Mouse (Mus musculus) stomach, embryonic 16.5 days (tissue): ENCODE results near the gene Cdkl1. TPM values are rescaled to one million over a fixed set of nuclear protein-coding genes. Genes with fewer than 3 reads are reported as not detected.

Experiments
- ATAC-seq: fragments of 200-750 bp; cut with Nextera tagmentation; 2 replicates; pipeline ENCODE4 v1.8.0; 2017; ENCODE audit warnings: moderate number of reproducible peaks, moderate TSS enrichment; ENCODE audit not compliant: insufficient read depth, low FRiP score
- H3K27ac ChIP-seq: fragments of 300-500 bp; sonication (generic); 2 replicates; pipeline ENCODE4 v1.5.1; 2014; ENCODE audit warnings: low read length
- H3K27me3 ChIP-seq: fragments of 300-500 bp; sonication (generic); 2 replicates; pipeline ENCODE4 v1.6.1; 2014; ENCODE audit warnings: low read length, control low read depth, mixed read lengths; ENCODE audit not compliant: control insufficient read depth, insufficient read depth
- H3K36me3 ChIP-seq: fragments of 300-500 bp; sonication (generic); 2 replicates; pipeline ENCODE4 v1.6.1; 2014; ENCODE audit warnings: low read length; ENCODE audit not compliant: control insufficient read depth, insufficient read depth
- H3K4me1 ChIP-seq: fragments of 300-500 bp; sonication (generic); 2 replicates; pipeline ENCODE4 v1.6.1; 2014; ENCODE audit warnings: low read length, control low read depth, mixed read lengths; ENCODE audit not compliant: control insufficient read depth, insufficient read depth
- H3K4me2 ChIP-seq: fragments of 300-500 bp; sonication (generic); 2 replicates; pipeline ENCODE4 v1.6.1; 2014; ENCODE audit warnings: low read depth, low read length, mixed read lengths
- H3K4me3 ChIP-seq: fragments of 300-500 bp; sonication (generic); replicated peaks from 2 replicates; pipeline ENCODE4 v1.5.1; 2014; ENCODE audit warnings: mild to moderate bottlenecking, low read length
- H3K9ac ChIP-seq: fragments of 300-500 bp; sonication (generic); 2 replicates; pipeline ENCODE4 v1.6.1; 2014; ENCODE audit warnings: low read length
- H3K9me3 ChIP-seq: fragments of 300-500 bp; sonication (generic); replicated peaks from 2 replicates; pipeline ENCODE4 v1.6.1; 2016; ENCODE audit warnings: low read length, control low read depth; ENCODE audit not compliant: control insufficient read depth
- WGBS: fragments of 180-500 bp; shearing (Covaris S2); extraction: QIAGEN DNeasy Blood & Tissue Kit; methylation state at CpG from one replicate; pipeline ENCODE4 v1.1.7; 2014; 5-methylcytosine and 5-hydroxymethylcytosine counted together
- polyA plus RNA-seq: library from polyadenylated mRNA; unstranded; fragments of >200 nt; fragmentation: Nextera tagmentation; extraction: Ambion mirVana; gene quantifications from 2 replicates; pipeline ENCODE4 v1.2.1, GENCODE M21; 2015

Cdkl1 gene
- polyA plus RNA-seq, 1 experiment from 2014 or later, result 2.6 TPM

- ATAC-seq, result peak; percentile 40; the same call in 1 of the 2 replicates
- Histone ChIP-seq H3K27me3 (no peaks in the 10 kb centered on the region), H3K4me1 (peaks cover 6% of the 10 kb centered on the region; the same call in 1 of the 2 replicates), H3K4me3 (no peak overlapping the region), H3K9ac (no peak overlapping the region), H3K9me3 (no peaks in the 10 kb centered on the region), H3K4me2 (no peak overlapping the region), H3K27ac (no peak overlapping the region), H3K36me3 (no peaks in the 10 kb centered on the region)
- 48% methylated on average over 11 of the region's 11 CpGs for WGBS
Observed at GRCm38 (mm10) chr12:69776607-69777340, 14.3 kb downstream of the Cdkl1 start.

GRCm38 (mm10) chr12:69768841-69769240 lies 22.2 kb downstream of the Cdkl1 start:
- no peak for ATAC-seq

GRCm38 (mm10) chr12:69767476-69768258 lies 23.4 kb downstream of the Cdkl1 start:
- 58% methylated on average over 9 of the region's 9 CpGs for WGBS
- no peaks in the 10 kb centered on the region for H3K4me1 ChIP-seq
- no peaks in the 10 kb centered on the region for H3K9me3 ChIP-seq
- no peaks in the 10 kb centered on the region for H3K36me3 ChIP-seq
- ATAC-seq, result no peak
- H3K9ac ChIP-seq, result no peak overlapping the region
- H3K27me3 ChIP-seq, result no peaks in the 10 kb centered on the region
- no peak overlapping the region for H3K4me2 ChIP-seq
- no peak overlapping the region for H3K4me3 ChIP-seq
- H3K27ac ChIP-seq, result no peak overlapping the region

More at GRCm38 (mm10) chr12:69768841-69769240, 22.2 kb downstream of the Cdkl1 start:
- Histone ChIP-seq H3K4me3 (no peak overlapping the region), H3K27ac (no peak overlapping the region), H3K27me3 (no peaks in the 10 kb centered on the region), H3K9me3 (no peaks in the 10 kb centered on the region), H3K4me1 (no peaks in the 10 kb centered on the region), H3K9ac (no peak overlapping the region), H3K4me2 (no peak overlapping the region), H3K36me3 (no peaks in the 10 kb centered on the region)
- WGBS, result 76% methylated on average over 2 of the region's 2 CpGs

- Histone ChIP-seq H3K27me3 (no peaks in the 10 kb centered on the region), H3K9me3 (no peaks in the 10 kb centered on the region), H3K9ac (no peak overlapping the region), H3K4me3 (no peak overlapping the region), H3K4me1 (no peaks in the 10 kb centered on the region), H3K4me2 (no peak overlapping the region), H3K36me3 (no peaks in the 10 kb centered on the region), H3K27ac (no peak overlapping the region)
- 77% methylated on average over 10 of the region's 10 CpGs for WGBS
- ATAC-seq, result no peak
Observed at GRCm38 (mm10) chr12:69766185-69766904, 24.7 kb downstream of the Cdkl1 start.

- Histone ChIP-seq H3K36me3 (no peaks in the 10 kb centered on the region), H3K4me2 (no peak overlapping the region), H3K27ac (no peak overlapping the region), H3K9ac (no peak overlapping the region), H3K4me3 (no peak overlapping the region), H3K9me3 (no peaks in the 10 kb centered on the region), H3K27me3 (no peaks in the 10 kb centered on the region), H3K4me1 (no peaks in the 10 kb centered on the region)
- no peak for ATAC-seq
- WGBS, result 55% methylated on average over 9 of the region's 9 CpGs
Observed at GRCm38 (mm10) chr12:69765543-69765942, 25.5 kb downstream of the Cdkl1 start.

- Histone ChIP-seq H3K27me3 (no peaks in the 10 kb centered on the region), H3K27ac (no peak overlapping the region), H3K9ac (no peak overlapping the region), H3K4me1 (peaks cover 24% of the 10 kb centered on the region), H3K9me3 (no peaks in the 10 kb centered on the region), H3K4me3 (no peak overlapping the region), H3K36me3 (no peaks in the 10 kb centered on the region), H3K4me2 (no peak overlapping the region)
- no peak for ATAC-seq
- 82% methylated on average over 2 of the region's 2 CpGs for WGBS
Observed at GRCm38 (mm10) chr12:69761603-69762002, 29.5 kb downstream of the Cdkl1 start.

- Histone ChIP-seq H3K36me3 (no peaks in the 10 kb centered on the region), H3K4me2 (no peak overlapping the region), H3K27me3 (no peaks in the 10 kb centered on the region), H3K4me1 (peaks cover 30% of the 10 kb centered on the region), H3K9ac (no peak overlapping the region), H3K9me3 (no peaks in the 10 kb centered on the region), H3K4me3 (no peak overlapping the region), H3K27ac (peak overlapping the region; percentile 8; the same call in 1 of the 2 replicates)
- 77% methylated on average over 20 of the region's 20 CpGs for WGBS
- ATAC-seq, result no peak
Observed at GRCm38 (mm10) chr12:69760743-69761406, 30.2 kb downstream of the Cdkl1 start.

- Histone ChIP-seq H3K4me3 (no peak overlapping the region), H3K4me1 (peaks cover 30% of the 10 kb centered on the region), H3K9me3 (no peaks in the 10 kb centered on the region), H3K27me3 (no peaks in the 10 kb centered on the region), H3K27ac (no peak overlapping the region), H3K9ac (no peak overlapping the region), H3K36me3 (no peaks in the 10 kb centered on the region), H3K4me2 (no peak overlapping the region)
- 42% methylated on average over 6 of the region's 6 CpGs for WGBS
- ATAC-seq, result no peak
Observed at GRCm38 (mm10) chr12:69760014-69760413, 31.1 kb downstream of the Cdkl1 start.
